Mouse (Mus musculus): Measurements from ENCODE around the gene Ctnnb1. TPM values are rescaled to one million over a fixed set of nuclear protein-coding genes. Genes with fewer than 3 reads are reported as not detected.

Gene Ctnnb1
- polyA plus RNA-seq, 1 experiment from 2014 or later, result 728 TPM

GRCm38 (mm10) chr9:121000641-121001320 lies 71.8 kb downstream of the Ctnnb1 start:
- Histone ChIP-seq H3K9ac (replicated peaks) (no peak overlapping the region), H3K27ac (no peak overlapping the region), H3K27me3 (no peaks in the 10 kb centered on the region), H3K4me2 (no peak overlapping the region), H3K36me3 (no peaks in the 10 kb centered on the region), H3K4me3 (replicated peaks) (no peak overlapping the region), H3K9me3 (no peaks in the 10 kb centered on the region), H3K4me1 (replicated peaks) (peaks cover 22% of the 10 kb centered on the region)
- no peak for ATAC-seq (ENCODE audit: insufficient number of reproducible peaks, insufficient read depth, low FRiP score, low TSS enrichment, low read depth)
- WGBS, result 82% methylated on average over 7 of the region's 7 CpGs

- Histone ChIP-seq H3K27ac (no peak overlapping the region), H3K4me1 (replicated peaks) (peaks cover 22% of the 10 kb centered on the region), H3K27me3 (no peaks in the 10 kb centered on the region), H3K9ac (replicated peaks) (no peak overlapping the region), H3K4me2 (no peak overlapping the region), H3K36me3 (no peaks in the 10 kb centered on the region), H3K4me3 (replicated peaks) (no peak overlapping the region), H3K9me3 (no peaks in the 10 kb centered on the region)
- WGBS, result 53% methylated on average over 15 of the region's 15 CpGs
- ATAC-seq (ENCODE audit: insufficient number of reproducible peaks, insufficient read depth, low FRiP score, low TSS enrichment, low read depth), result peak; percentile 29; the same call in 1 of the 2 replicates
Observed at GRCm38 (mm10) chr9:121001681-121002540, 72.9 kb downstream of the Ctnnb1 start.

GRCm38 (mm10) chr9:121005961-121006360 lies 76.9 kb downstream of the Ctnnb1 start:
- no peak for ATAC-seq (ENCODE audit: insufficient number of reproducible peaks, insufficient read depth, low FRiP score, low TSS enrichment, low read depth)
- Histone ChIP-seq H3K4me1 (replicated peaks) (peaks cover 11% of the 10 kb centered on the region), H3K4me3 (replicated peaks) (no peak overlapping the region), H3K27ac (no peak overlapping the region), H3K36me3 (no peaks in the 10 kb centered on the region), H3K9ac (replicated peaks) (no peak overlapping the region), H3K9me3 (no peaks in the 10 kb centered on the region), H3K27me3 (no peaks in the 10 kb centered on the region), H3K4me2 (no peak overlapping the region)
- WGBS, result 80% methylated on average over 7 of the region's 7 CpGs

Small RNA genes lying within 50 kb of the gene (microRNA-seq; reads per million reads assigned to microRNA genes)
- 1.2 reads per million for gene Mir7090
